Mouse (Mus musculus): ENCODE data around the gene Cpne1.

DNA sequence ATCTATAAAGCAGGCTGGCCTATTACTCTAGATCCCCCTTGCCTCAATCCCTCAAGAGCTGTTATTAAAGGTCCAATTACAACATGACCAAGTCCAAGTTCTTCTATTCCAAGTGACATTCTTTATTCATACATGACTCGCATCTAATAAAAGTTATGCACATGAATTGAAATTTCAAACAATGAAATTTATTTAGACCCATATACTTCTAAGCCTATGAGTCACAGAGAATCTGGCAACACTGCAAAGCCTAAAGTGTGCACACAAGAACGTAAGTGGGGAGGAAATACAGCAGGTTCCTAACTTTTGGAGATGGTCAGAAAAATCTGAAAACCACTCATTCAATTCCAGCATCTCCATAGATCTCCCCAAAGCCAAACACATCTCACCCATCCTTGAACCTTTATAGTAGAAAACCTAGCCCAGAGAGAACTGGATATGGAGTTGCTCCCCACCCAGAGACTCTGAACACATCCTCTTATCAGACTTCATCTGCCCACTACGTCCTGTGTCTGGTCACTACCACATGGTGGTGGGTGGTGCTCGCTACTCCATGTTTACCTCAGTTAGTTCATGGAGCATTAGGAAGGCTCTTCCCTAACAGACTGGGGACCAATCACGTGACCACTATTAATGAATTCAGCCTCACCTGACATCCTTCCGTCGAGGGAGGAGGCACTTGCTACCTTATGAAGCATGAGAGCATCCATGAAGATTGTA, 24.2 kb downstream of the Cpne1 start:
- no peak for TF ChIP-seq CTCF (IDR thresholded peaks at IDR 0.05; ENCODE audit: low read depth)
- no peak for TF ChIP-seq EP300 (IDR thresholded peaks at IDR 0.05; ENCODE audit: low read depth)
